Mouse (Mus musculus): Measurements from ENCODE around the gene Gadd45b.

Gadd45b gene

GRCm38 (mm10) chr10:80936135-80936809, 6.4 kb downstream of the Gadd45b start:
- DNase-seq: peak; percentile 82

GRCm38 (mm10) chr10:80936810-80937164, 6.9 kb downstream of the Gadd45b start:
- DNase-seq: no peak

GRCm38 (mm10) chr10:80937646-80938045, 7.8 kb downstream of the Gadd45b start:
- peak; percentile 89 for DNase-seq

DNA sequence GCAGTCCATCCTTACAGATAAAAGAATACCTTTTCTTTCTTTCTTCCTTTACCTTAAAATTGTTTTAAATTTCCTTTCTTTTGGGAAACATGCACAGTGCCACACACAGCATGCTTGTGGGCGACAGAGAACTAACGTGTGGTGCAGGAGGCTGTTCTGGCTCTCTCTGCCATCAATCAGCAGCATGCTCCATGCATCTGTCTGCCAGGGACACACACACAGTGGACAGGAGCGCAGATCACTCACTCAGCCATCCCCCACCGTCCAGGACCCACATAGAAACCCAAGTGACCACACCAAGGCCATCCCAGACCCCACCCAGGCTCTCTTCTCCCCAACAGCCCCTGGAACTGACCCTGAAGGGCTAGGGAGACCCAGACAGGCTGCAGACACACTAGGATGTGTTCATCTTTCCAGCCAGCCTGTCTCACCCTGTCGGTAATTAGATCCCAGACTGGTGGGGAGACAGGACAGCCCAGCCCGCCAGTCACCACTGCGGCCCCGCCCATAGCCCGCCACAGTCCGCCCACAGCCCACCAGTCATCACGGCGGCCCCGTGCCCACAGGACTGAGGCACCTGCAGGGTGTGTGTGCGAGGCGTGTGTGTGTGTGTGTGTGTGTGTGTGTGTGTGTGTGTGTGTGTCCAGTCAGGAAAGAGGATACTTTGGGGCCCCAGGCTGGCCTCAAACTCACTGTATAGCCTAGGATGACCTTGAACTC, 9.1 kb downstream of the Gadd45b start:
- DNase-seq: no peak

- DNase-seq: peak; percentile 88
These were observed 9.8 kb downstream of the Gadd45b start for GRCm38 (mm10) chr10:80939671-80940070.

DNA sequence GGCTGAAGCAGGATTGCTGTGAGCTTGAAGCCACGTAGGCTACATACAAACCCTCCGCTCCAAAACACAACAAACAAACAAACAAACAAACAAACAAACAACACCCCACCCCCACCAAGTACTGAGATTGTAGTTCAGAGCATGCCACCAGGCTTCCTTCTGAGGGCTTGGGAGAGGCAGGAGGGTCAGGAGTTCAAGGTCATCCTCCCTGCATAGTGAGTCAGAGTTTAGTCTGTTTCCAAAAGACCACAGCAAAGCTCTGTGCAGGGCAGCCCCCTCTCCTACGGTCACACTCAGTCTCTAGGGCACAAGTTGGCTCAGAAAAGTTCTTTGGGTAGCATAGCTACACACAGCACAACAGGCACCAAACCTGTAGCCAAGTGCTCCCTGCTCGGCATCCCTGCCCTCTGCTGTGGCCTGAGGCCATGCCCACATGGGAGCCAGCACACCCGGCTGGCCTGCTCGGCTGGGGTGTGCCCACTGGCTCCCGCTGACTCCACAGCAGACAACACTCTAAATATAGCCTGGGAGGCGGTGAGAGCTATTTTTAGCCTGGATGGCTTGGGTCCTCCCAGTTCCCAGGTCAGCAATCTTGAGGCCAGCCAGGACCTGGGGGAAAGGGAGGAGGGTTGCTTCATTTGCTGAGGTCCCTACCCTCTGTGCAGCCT, 10.6 kb downstream of the Gadd45b start:
- DNase-seq: peak; percentile 67

DNA sequence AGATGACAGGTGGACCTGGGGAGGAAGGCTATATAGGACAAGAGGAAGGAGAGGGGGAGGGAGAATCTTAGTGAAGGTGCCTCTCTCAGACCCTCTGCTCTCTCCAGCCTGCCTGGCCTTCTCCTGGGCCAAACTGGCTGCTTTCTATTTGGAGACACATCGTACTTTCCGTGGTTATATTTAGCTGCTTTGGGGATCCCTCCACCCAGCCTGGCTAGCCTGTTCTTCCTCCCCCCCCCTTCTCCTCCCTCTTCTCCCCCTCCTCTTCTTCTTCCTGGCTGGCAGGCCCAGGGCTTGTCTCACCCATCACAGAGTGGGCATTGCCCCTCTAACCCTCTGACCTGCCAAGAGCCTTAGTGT, 11.1 kb downstream of the Gadd45b start:
- DNase-seq: no peak

- DNase-seq: no peak
These were observed 13.0 kb downstream of the Gadd45b start for GRCm38 (mm10) chr10:80942919-80943318.

DNA sequence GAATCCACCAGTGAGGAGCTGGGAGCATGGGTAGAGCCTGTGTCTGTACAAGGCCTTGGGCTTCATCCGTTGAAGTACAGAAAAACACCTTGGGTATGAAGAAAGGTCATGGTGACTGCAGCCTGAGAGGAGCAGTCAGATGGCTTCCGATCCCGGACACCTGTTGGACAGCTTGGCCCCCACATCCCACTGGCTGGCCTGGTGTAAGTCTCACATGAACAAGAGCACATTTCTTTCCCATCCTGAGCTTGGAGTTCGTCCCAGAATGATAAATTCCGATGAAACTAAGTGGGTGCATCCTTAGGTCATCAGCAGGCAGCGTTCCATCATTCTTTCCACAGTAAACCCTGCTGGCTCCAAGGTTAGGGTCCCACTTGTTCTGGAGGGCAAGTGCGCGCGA, 13.8 kb downstream of the Gadd45b start:
- DNase-seq: no peak

DNA sequence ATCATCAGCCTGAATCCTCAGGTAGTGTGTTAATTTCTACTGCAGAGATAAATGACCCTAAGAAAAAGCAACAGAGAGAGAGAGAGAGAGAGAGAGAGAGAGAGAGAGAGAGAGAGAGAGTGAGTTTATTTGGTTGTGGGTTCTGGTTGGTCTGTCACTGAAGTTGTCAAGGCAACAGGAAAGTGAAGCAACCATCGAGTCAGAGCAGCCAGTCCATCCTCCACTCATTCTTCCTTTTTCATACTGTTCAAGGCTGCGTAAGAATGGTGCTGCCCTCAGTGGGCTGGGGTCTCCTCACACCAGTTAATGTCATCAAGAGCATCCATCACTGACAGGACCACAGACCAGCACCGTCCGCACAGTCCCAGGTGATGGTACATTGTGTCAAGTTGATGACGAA, 14.4 kb downstream of the Gadd45b start:
- DNase-seq: no peak

GRCm38 (mm10) chr10:80946684-80947437, 17.0 kb downstream of the Gadd45b start:
- DNase-seq: no peak

DNA sequence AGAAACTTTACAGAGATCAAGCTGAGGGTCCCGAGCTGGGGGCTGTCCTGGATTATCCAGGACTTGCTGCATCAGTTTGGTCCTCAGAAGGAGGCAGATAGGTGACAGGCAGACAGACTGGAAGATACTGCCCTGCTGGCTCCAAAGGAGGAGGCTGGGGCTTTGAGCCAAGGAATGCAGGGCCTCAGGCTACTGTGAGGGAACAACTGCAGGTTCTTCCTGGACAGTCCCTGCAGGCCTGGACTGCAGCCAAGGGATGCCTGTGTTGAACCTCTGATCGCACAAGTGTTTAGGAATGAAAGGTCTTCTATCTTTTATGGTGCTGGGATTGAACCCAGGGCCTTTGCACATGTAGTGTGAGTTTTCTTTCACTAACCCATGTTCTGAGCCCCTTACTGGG, 17.9 kb downstream of the Gadd45b start:
- DNase-seq: no peak

- DNase-seq: no peak
These were observed 18.7 kb downstream of the Gadd45b start for GRCm38 (mm10) chr10:80948570-80948969.

DNA sequence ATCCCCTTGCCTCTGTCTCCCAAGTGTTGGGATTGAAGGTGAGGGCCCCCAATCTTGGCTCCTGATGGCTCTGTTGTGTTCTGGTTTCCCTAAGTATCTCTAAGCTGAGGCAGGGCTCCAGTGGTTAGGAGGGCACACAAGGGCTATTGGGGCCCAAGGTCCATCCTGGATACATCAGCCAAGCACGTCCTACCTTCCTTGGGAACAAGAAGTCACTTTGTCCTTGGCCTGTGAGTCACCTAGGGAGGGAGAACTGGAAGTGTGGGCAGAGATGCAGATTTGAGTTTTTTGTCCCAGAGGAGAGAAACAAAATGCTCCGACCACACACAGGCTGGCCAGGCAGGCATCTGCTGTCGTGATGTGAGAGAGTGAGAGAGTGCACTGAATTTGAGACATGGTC, 19.2 kb downstream of the Gadd45b start:
- DNase-seq: no peak

- no peak for DNase-seq
These were observed 20.4 kb downstream of the Gadd45b start for GRCm38 (mm10) chr10:80950314-80950713.

- DNase-seq: no peak
These were observed 22.0 kb downstream of the Gadd45b start for GRCm38 (mm10) chr10:80951761-80952390.

DNA sequence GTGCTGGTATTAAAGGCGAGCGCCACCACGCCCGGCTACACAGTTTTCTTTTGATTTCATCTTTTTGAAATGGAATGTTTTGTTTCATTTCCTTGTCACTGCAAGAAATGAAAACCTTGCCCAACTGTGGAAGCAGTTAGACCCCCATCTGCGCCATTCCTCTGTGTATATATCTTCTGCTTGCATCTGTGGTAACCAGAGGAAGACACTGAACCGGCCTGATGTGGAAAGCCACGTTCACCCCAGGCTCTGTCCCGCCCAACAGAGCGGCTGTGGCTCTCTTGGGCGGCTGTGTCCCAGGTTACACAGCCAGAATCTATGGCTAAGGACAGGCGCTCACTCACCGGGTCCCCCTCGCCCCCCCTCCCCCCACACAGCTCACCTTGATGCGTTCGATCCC, 22.6 kb downstream of the Gadd45b start:
- DNase-seq: no peak

DNA sequence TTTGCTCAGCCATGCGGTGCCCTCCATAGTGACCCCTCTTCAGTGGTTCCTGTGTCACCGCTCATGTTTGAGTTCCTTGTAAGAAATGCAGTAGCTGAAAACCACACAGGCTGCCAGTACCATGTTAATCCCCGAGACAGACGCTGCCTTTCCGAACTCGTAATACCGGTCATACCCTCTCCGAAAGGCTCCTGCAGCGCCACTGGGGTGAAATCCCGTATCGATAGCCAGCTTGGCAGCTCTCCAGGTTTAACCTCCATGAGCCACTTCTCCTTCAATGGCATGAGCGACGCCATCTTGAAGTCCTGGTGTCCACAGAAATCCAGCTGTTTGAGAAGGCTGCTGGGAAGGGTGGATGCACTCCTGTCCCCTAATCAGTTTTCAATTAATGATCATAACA, 24.5 kb downstream of the Gadd45b start:
- no peak for DNase-seq

DNA sequence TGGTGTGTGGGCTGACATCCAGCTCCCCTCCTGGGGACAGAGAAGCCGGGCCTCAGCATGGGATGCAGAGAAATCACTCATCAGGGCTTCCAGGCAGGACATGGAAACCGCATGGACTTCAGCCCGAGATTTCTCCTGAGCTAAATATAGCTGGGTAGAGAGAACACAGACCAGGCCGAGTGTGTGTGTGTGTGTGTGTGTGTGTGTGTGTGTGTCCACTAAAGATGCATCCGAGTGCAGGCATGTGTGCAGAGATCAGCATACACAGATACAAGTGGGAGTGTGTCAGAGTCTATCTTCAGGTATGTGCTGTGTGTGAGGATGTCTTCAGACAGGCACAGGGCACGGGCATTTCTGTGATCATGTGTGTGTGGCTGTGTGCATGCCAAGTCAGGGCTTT, 25.0 kb downstream of the Gadd45b start:
- DNase-seq: no peak

GRCm38 (mm10) chr10:80955536-80955935, 25.7 kb downstream of the Gadd45b start:
- peak; percentile 79 for DNase-seq

GRCm38 (mm10) chr10:80956385-80956784, 26.5 kb downstream of the Gadd45b start:
- DNase-seq: no peak

DNA sequence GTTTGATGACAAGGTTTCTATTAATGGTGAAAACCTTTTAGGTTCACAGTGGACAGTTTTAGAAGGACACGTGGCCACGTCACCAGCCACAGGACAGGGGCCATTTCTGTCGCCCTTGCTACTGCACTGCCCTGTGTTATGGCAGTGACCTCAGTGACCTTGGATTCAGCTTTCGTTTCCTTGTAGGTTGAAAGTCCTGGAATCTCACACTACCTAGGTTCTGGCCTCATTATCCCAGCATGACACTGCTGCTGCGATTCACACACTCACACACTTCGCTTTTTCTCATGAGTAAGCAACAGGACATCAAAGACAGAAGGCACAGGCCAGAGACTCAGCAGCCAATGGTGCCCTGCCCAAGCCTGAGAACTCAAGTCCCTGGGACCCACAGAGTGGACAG, 27.0 kb downstream of the Gadd45b start:
- DNase-seq: no peak

- DNase-seq: no peak
These were observed 27.9 kb downstream of the Gadd45b start for GRCm38 (mm10) chr10:80957791-80958190.

Data from lung, postnatal 14 days (tissue).